Mouse (Mus musculus) hindbrain, postnatal 0 days (tissue): Measurements from ENCODE around the gene Usp8. TPM values are rescaled to one million over a fixed set of nuclear protein-coding genes. Genes with fewer than 3 reads are reported as not detected.

Source experiments
- ATAC-seq: fragments of 200-750 bp; cut with Nextera tagmentation; 2 replicates; pipeline ENCODE4 v1.8.0; 2017; ENCODE audit warnings: mild to moderate bottlenecking, moderate TSS enrichment, moderate library complexity
- DNase-seq: peaks from one replicate; pipeline ENCODE4 v3.0.0-alpha.2; 2015; ENCODE audit warnings: low spot score
- H3K27ac ChIP-seq: fragments of 300-500 bp; sonication (generic); 2 replicates; pipeline ENCODE4 v1.5.1; 2014; ENCODE audit warnings: mild to moderate bottlenecking
- H3K27me3 ChIP-seq: fragments of 300-500 bp; sonication (generic); 2 replicates; pipeline ENCODE4 v1.6.1; 2014; ENCODE audit warnings: low read length, mixed read lengths; ENCODE audit not compliant: insufficient read depth
- H3K36me3 ChIP-seq: fragments of 300-500 bp; sonication (generic); 2 replicates; pipeline ENCODE4 v1.6.1; 2014; ENCODE audit warnings: low read length, mixed read lengths; ENCODE audit not compliant: insufficient read depth
- H3K4me1 ChIP-seq: fragments of 300-500 bp; sonication (generic); 2 replicates; pipeline ENCODE4 v1.6.1; 2014; ENCODE audit warnings: antibody characterized with exemption, low read length, mixed read lengths; ENCODE audit not compliant: insufficient read depth
- H3K4me2 ChIP-seq: fragments of 300-500 bp; sonication (generic); 2 replicates; pipeline ENCODE4 v1.6.1; 2014; ENCODE audit warnings: low read depth, mild to moderate bottlenecking, low read length, moderate library complexity, mixed read lengths
- H3K4me3 ChIP-seq: fragments of 300-500 bp; sonication (generic); 2 replicates; pipeline ENCODE4 v1.5.1; 2014; ENCODE audit warnings: low read length
- H3K9ac ChIP-seq: fragments of 300-500 bp; sonication (generic); replicated peaks from 2 replicates; pipeline ENCODE4 v1.6.1; 2014; ENCODE audit warnings: mild to moderate bottlenecking, low read length, moderate library complexity, mixed read lengths
- H3K9me3 ChIP-seq: fragments of 300-500 bp; sonication (generic); 2 replicates; pipeline ENCODE4 v1.6.1; 2016; ENCODE audit warnings: low read length, mixed read lengths
- CTCF ChIP-seq: IDR thresholded peaks from 2 replicates; pipeline ENCODE4 v1.5.1; 2016; ENCODE audit warnings: antibody characterized with exemption, control low read depth, low read depth
- whole genome bisulfite sequencing: fragments of 180-500 bp; shearing (Covaris S2); extraction: QIAGEN DNeasy Blood & Tissue Kit; methylation state at CpG from one replicate; pipeline ENCODE4 v1.1.7; 2014; 5-methylcytosine and 5-hydroxymethylcytosine counted together
- polyA plus RNA-seq: library from polyadenylated mRNA; unstranded; fragments of >200 nt; fragmentation: Nextera tagmentation; extraction: Ambion mirVana; gene quantifications from 2 replicates; pipeline ENCODE4 v1.2.1, GENCODE M21; 2015
- total RNA-seq: library from RNA; depleted of rRNA; stranded (reverse); fragments of >200 nt; gene quantifications from 2 replicates; pipeline ENCODE4 v1.2.3, GENCODE M21; 2014; rRNA removed

The Usp8 gene
- 15.6 and 20.3 TPM in 2 replicates for total RNA-seq
- polyA plus RNA-seq: 20.9 and 22.3 TPM in 2 replicates

GRCm38 (mm10) chr2:126706759-126707437 lies at the start of gene Usp8:
Gene Usp8, plus strand, starts transcription at chr2:126707328.
- H3K4me2 ChIP-seq: peak within 1 kb of the TSS; percentile 68
- H3K4me1 ChIP-seq: no peaks in the 10 kb centered on the region
- peak within 1 kb of the TSS; percentile 87 for H3K27ac ChIP-seq
- peak; percentile 12; the same call in 1 of the 2 replicates for TF ChIP-seq CTCF
- peak within 1 kb of the TSS; percentile 88 for H3K9ac ChIP-seq
- ATAC-seq (peak; percentile 100), DNase-seq (peak; percentile 100)
- WGBS: 2% methylated on average over 47 of the region's 47 CpGs
- H3K4me3 ChIP-seq: peak within 1 kb of the TSS; percentile 81
- peaks cover 3% of the 10 kb centered on the region; the same call in 1 of the 2 replicates for H3K27me3 ChIP-seq
- H3K9me3 ChIP-seq: no peaks in the 10 kb centered on the region
- H3K36me3 ChIP-seq: no peaks in the 10 kb centered on the region

GRCm38 (mm10) chr2:126663481-126663880 lies 43.6 kb upstream of the Usp8 start:
- Histone ChIP-seq H3K27ac (no peak overlapping the region), H3K9me3 (no peaks in the 10 kb centered on the region), H3K9ac (no peak overlapping the region), H3K36me3 (no peaks in the 10 kb centered on the region), H3K4me3 (no peak overlapping the region), H3K4me1 (no peaks in the 10 kb centered on the region), H3K27me3 (no peaks in the 10 kb centered on the region), H3K4me2 (no peak overlapping the region)
- TF ChIP-seq CTCF: peak; percentile 75
- 52% methylated on average over 4 of the region's 4 CpGs for WGBS
- DNase-seq (peak; percentile 72), ATAC-seq (no peak)

- Histone ChIP-seq H3K9me3 (no peaks in the 10 kb centered on the region), H3K27me3 (no peaks in the 10 kb centered on the region), H3K27ac (no peak overlapping the region), H3K4me1 (no peaks in the 10 kb centered on the region), H3K4me2 (no peak overlapping the region), H3K4me3 (no peak overlapping the region), H3K9ac (no peak overlapping the region), H3K36me3 (no peaks in the 10 kb centered on the region)
- WGBS: 93% methylated on average over 3 of the region's 3 CpGs
- no peak for ATAC-seq
- no peak for TF ChIP-seq CTCF
- DNase-seq: no peak
Observed at GRCm38 (mm10) chr2:126665984-126666383, 41.1 kb upstream of the Usp8 start.

GRCm38 (mm10) chr2:126668621-126669252 lies 38.4 kb upstream of the Usp8 start:
- Histone ChIP-seq H3K36me3 (no peaks in the 10 kb centered on the region), H3K27ac (no peak overlapping the region), H3K4me1 (peaks cover 11% of the 10 kb centered on the region; the same call in 1 of the 2 replicates), H3K27me3 (no peaks in the 10 kb centered on the region), H3K9ac (no peak overlapping the region), H3K4me2 (no peak overlapping the region), H3K9me3 (no peaks in the 10 kb centered on the region), H3K4me3 (no peak overlapping the region)
- ATAC-seq (no peak), DNase-seq (no peak)
- no peak for TF ChIP-seq CTCF
- WGBS: 95% methylated on average over 5 of the region's 5 CpGs

GRCm38 (mm10) chr2:126673317-126674242 lies 33.5 kb upstream of the Usp8 start:
- H3K9ac ChIP-seq: peak overlapping the region; percentile 100
- no peaks in the 10 kb centered on the region for H3K9me3 ChIP-seq
- peak overlapping the region; percentile 57 for H3K4me2 ChIP-seq
- WGBS: 65% methylated on average over 13 of the region's 13 CpGs
- no peaks in the 10 kb centered on the region for H3K27me3 ChIP-seq
- no peak for TF ChIP-seq CTCF
- peaks cover 17% of the 10 kb centered on the region for H3K4me1 ChIP-seq
- DNase-seq: no peak
- peak overlapping the region; percentile 100 for H3K27ac ChIP-seq
- peak overlapping the region; percentile 89 for H3K4me3 ChIP-seq
- ATAC-seq: no peak
- H3K36me3 ChIP-seq: no peaks in the 10 kb centered on the region

- Histone ChIP-seq H3K4me3 (peak overlapping the region; percentile 89), H3K4me1 (peaks cover 17% of the 10 kb centered on the region), H3K4me2 (peak overlapping the region; percentile 57), H3K9ac (peak overlapping the region; percentile 100), H3K9me3 (no peaks in the 10 kb centered on the region), H3K27ac (peak overlapping the region; percentile 100), H3K27me3 (no peaks in the 10 kb centered on the region), H3K36me3 (no peaks in the 10 kb centered on the region)
- TF ChIP-seq CTCF: no peak
- under 1% methylated on average over 74 of the region's 77 CpGs for WGBS
- DNase-seq (peak; percentile 57), ATAC-seq (peak; percentile 69)
Observed at GRCm38 (mm10) chr2:126674441-126675168, 32.5 kb upstream of the Usp8 start.
